Mouse (Mus musculus) liver, embryonic 15.5 days (tissue): ENCODE results near the gene Mms19. TPM values are rescaled to one million over a fixed set of nuclear protein-coding genes. Genes with fewer than 3 reads are reported as not detected.

Source experiments
- ATAC-seq: fragments of 200-750 bp; cut with Nextera tagmentation; 2 replicates; pipeline ENCODE4 v1.8.0; 2017; ENCODE audit warnings: moderate number of reproducible peaks, mild to moderate bottlenecking, moderate library complexity; ENCODE audit not compliant: insufficient read depth
- H3K27ac ChIP-seq: fragments of 300-500 bp; sonication (generic); replicated peaks from 2 replicates; pipeline ENCODE4 v1.5.1; 2015; ENCODE audit warnings: mild to moderate bottlenecking, inconsistent platforms
- H3K27me3 ChIP-seq: fragments of 300-500 bp; sonication (generic); 2 replicates; pipeline ENCODE4 v1.6.1; 2015; ENCODE audit warnings: mild to moderate bottlenecking, inconsistent platforms
- H3K36me3 ChIP-seq: fragments of 300-500 bp; sonication (generic); replicated peaks from 2 replicates; pipeline ENCODE4 v1.6.1; 2015; ENCODE audit warnings: moderate library complexity, mild to moderate bottlenecking, inconsistent platforms
- H3K4me1 ChIP-seq: fragments of 300-500 bp; sonication (generic); replicated peaks from 2 replicates; pipeline ENCODE4 v1.6.1; 2015; ENCODE audit warnings: inconsistent platforms
- H3K4me2 ChIP-seq: fragments of 300-500 bp; sonication (generic); 2 replicates; pipeline ENCODE4 v1.6.1; 2015; ENCODE audit warnings: moderate library complexity, mild to moderate bottlenecking, inconsistent platforms
- H3K4me3 ChIP-seq: fragments of 300-500 bp; sonication (generic); replicated peaks from 2 replicates; pipeline ENCODE4 v1.5.1; 2015; ENCODE audit warnings: mild to moderate bottlenecking, inconsistent platforms
- H3K9ac ChIP-seq: fragments of 300-500 bp; sonication (generic); 2 replicates; pipeline ENCODE4 v1.6.1; 2015; ENCODE audit warnings: moderate library complexity, mild to moderate bottlenecking, inconsistent platforms
- H3K9me3 ChIP-seq: fragments of 300-500 bp; sonication (generic); replicated peaks from 2 replicates; pipeline ENCODE4 v1.6.1; 2016; ENCODE audit warnings: inconsistent platforms
- WGBS: fragments of 180-500 bp; shearing (Covaris S2); methylation state at CpG from one replicate; pipeline ENCODE4 v1.1.7; 2015; ENCODE audit warnings: mixed read lengths; ENCODE audit not compliant: insufficient replicate concordance; 5-methylcytosine and 5-hydroxymethylcytosine counted together
- polyA plus RNA-seq: library from polyadenylated mRNA; unstranded; fragments of >200 nt; fragmentation: Nextera tagmentation; extraction: Ambion mirVana; gene quantifications from 2 replicates; pipeline ENCODE4 v1.2.1, GENCODE M21; 2015

Gene Mms19
- polyA plus RNA-seq, 1 experiment from 2014 or later, result 10.1 TPM

GRCm38 (mm10) chr19:41981595-41981927 is 604 bp upstream of the Mms19 start, which contains the start of gene Ubtd1:
Gene Ubtd1, plus strand, starts transcription at chr19:41981763.
- ATAC-seq, result no peak
- peak within 1 kb of the TSS; percentile 87 for H3K27ac ChIP-seq
- under 1% methylated on average over 33 of the region's 33 CpGs for WGBS
- H3K4me3 ChIP-seq, result peak within 1 kb of the TSS; percentile 94
- peaks cover 40% of the 10 kb centered on the region for H3K27me3 ChIP-seq
- H3K4me2 ChIP-seq, result peak within 1 kb of the TSS; percentile 97
- no peaks in the 10 kb centered on the region; the same call in 1 of the 2 replicates for H3K36me3 ChIP-seq
- no peaks in the 10 kb centered on the region for H3K9me3 ChIP-seq
- H3K4me1 ChIP-seq, result peaks cover 43% of the 10 kb centered on the region
- peak within 1 kb of the TSS; percentile 79 for H3K9ac ChIP-seq

DNA sequence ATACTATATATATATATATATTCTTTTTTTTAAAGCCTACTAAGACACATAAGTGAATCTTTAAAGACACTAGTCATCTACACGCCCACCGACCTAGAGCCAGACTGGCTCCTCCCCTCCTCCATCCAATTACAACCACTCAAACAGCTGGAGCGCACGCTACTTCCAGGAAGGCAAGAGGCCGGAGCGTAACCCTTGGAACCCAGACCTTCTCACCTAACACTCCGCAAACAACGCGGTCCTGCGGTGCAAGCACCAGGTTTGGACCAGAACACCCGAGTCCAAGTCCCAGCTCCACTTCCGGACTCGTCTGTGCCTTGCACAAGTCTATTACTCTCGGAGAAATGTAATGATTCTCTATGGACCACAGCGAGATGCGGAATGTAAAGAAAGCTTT is 537 bp downstream of the Mms19 start:
- no peak for ATAC-seq
- Histone ChIP-seq H3K9me3 (no peaks in the 10 kb centered on the region), H3K4me3 (peak overlapping the region; percentile 94), H3K9ac (peak overlapping the region; percentile 79), H3K36me3 (no peaks in the 10 kb centered on the region; the same call in 1 of the 2 replicates), H3K4me2 (peak overlapping the region; percentile 97), H3K27me3 (peaks cover 40% of the 10 kb centered on the region), H3K4me1 (peaks cover 44% of the 10 kb centered on the region), H3K27ac (peak overlapping the region; percentile 87)
- WGBS, result under 1% methylated on average over 16 of the region's 16 CpGs

DNA sequence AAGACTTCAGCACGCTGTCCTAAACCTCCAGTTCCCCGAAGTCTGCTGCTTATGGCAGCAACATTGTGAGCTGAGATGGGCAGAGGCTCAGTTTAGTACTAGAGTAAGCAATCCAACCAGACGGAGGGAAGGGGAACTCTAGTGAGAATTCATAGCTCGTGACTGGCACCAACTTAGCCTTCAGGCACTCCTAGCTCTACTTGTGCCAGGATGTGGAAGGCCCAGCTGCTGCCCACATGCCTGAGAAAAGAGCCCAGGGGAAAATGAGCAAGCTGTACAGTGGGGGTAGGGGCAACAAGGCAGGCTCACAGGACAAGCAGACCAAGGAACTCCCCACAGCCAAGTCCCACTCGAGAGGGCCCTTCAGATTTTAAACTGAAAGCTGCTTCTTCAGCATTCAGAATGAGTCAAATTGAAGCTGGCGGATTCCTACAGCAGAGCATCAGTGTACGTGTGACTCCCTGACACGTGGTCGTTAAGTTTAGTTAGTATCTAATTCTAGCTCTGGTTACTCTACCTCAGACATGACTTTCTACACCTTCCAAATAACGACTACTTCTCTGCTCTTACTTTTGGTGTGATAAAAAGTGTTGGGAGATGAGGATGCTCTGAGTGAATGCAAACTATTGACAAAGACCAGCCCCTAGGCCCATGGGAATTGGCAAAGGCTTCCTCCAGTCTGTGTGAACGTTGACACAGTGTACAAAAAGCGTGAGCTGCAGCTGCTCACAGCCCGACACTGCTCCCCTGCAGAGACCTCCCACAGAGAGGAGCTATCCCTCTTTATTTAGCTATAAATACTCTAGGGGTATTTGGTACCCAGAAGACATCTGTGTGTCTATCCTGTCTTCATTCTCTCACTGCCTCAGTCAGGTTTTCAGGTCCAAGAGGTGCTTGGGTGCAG is 6.8 kb downstream of the Mms19 start:
- Histone ChIP-seq H3K27me3 (no peaks in the 10 kb centered on the region), H3K9ac (no peak overlapping the region), H3K4me2 (no peak overlapping the region), H3K4me1 (peaks cover 9% of the 10 kb centered on the region), H3K4me3 (no peak overlapping the region), H3K27ac (no peak overlapping the region), H3K9me3 (no peaks in the 10 kb centered on the region), H3K36me3 (peaks cover 9% of the 10 kb centered on the region)
- 75% methylated on average over 13 of the region's 13 CpGs for WGBS
- ATAC-seq, result no peak

DNA sequence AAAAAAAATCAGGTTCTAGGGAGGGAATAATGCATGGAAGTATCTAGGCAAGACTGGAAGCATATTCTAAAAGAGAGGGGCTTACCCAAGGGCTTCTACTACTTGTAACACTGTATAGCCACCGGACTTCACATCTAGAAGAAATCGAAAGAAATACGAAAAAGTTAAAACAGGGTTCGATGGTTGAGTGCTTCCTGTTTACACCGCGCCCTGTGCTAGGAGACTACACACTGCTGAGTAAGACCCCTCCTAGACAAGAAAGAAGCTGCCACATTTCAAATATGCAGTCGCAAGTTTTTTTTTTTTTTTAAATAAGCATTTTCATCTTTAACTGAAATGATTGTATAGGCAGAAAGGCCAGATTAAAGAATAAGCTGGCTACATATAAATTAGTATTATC is 11.3 kb downstream of the Mms19 start:
- no peak for ATAC-seq
- H3K9me3 ChIP-seq, result no peaks in the 10 kb centered on the region
- H3K4me3 ChIP-seq, result no peak overlapping the region
- WGBS, result 83% methylated on average over 7 of the region's 7 CpGs
- H3K27ac ChIP-seq, result no peak overlapping the region
- H3K4me2 ChIP-seq, result no peak overlapping the region
- H3K4me1 ChIP-seq, result no peaks in the 10 kb centered on the region
- H3K9ac ChIP-seq, result no peak overlapping the region
- peaks cover 52% of the 10 kb centered on the region for H3K36me3 ChIP-seq
- H3K27me3 ChIP-seq, result no peaks in the 10 kb centered on the region

DNA sequence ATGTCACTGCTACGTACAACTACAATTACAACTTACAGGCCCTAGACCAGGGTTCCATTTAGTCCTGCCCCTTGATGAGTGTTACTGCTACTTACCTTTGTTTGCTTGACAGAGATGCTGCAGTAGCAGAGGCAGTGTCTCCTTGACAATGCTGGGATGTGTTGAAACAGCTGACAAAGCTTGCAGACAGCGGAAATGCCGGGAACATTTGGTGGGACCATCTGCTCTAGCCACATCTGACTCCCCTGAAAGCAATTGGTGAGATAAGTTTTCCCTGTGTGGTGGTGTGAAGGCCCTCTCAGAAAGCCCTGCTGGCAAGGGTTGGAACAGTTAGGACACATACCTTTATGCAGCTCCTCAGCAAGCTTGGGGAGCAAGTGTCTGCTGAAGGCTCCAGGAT is 27.4 kb downstream of the Mms19 start:
- no peak overlapping the region for H3K4me3 ChIP-seq
- no peak overlapping the region for H3K9ac ChIP-seq
- no peaks in the 10 kb centered on the region for H3K4me1 ChIP-seq
- no peak overlapping the region for H3K4me2 ChIP-seq
- ATAC-seq, result no peak
- H3K27me3 ChIP-seq, result no peaks in the 10 kb centered on the region
- H3K36me3 ChIP-seq, result peaks cover 99% of the 10 kb centered on the region
- whole genome bisulfite sequencing, result 87% methylated on average over 3 of the region's 3 CpGs
- H3K9me3 ChIP-seq, result no peaks in the 10 kb centered on the region
- H3K27ac ChIP-seq, result no peak overlapping the region

DNA sequence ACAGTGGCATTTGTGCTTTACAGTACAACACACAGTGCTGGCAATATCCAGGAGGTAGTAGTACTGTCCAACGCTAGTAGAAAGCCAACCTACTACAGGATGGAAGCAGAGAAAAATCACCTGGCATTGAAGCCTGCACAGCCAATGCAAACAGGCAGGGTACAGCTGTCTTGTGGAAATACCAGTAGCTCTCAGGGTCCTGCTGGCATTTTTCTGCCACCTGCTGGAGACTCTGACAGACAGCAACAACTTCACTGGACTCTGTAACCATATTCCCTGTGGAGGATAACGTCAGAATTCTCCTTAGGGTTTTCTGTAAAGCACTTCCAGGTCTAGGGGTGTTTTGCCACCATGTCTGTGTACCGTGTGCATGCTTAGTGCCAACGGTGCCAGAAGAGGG is 28.7 kb downstream of the Mms19 start:
- ATAC-seq, result no peak
- 72% methylated on average over 4 of the region's 4 CpGs for WGBS
- H3K4me3 ChIP-seq, result no peak overlapping the region
- no peak overlapping the region for H3K27ac ChIP-seq
- no peak overlapping the region for H3K4me2 ChIP-seq
- no peaks in the 10 kb centered on the region for H3K9me3 ChIP-seq
- H3K9ac ChIP-seq, result no peak overlapping the region
- H3K4me1 ChIP-seq, result no peaks in the 10 kb centered on the region
- peaks cover 100% of the 10 kb centered on the region for H3K36me3 ChIP-seq
- H3K27me3 ChIP-seq, result no peaks in the 10 kb centered on the region

GRCm38 (mm10) chr19:41943841-41944240 is 37.1 kb downstream of the Mms19 start:
- Histone ChIP-seq H3K27ac (no peak overlapping the region), H3K4me1 (no peaks in the 10 kb centered on the region), H3K4me3 (no peak overlapping the region), H3K9ac (no peak overlapping the region), H3K36me3 (peaks cover 96% of the 10 kb centered on the region), H3K4me2 (no peak overlapping the region), H3K9me3 (no peaks in the 10 kb centered on the region), H3K27me3 (no peaks in the 10 kb centered on the region)
- WGBS, result 71% methylated on average over 7 of the region's 7 CpGs
- ATAC-seq, result no peak

GRCm38 (mm10) chr19:41938539-41938938 is 42.4 kb downstream of the Mms19 start:
- H3K27me3 ChIP-seq, result no peaks in the 10 kb centered on the region
- 78% methylated on average over 5 of the region's 5 CpGs for WGBS
- no peak overlapping the region for H3K4me3 ChIP-seq
- no peak overlapping the region for H3K27ac ChIP-seq
- H3K4me1 ChIP-seq, result peaks cover 14% of the 10 kb centered on the region
- no peak overlapping the region for H3K4me2 ChIP-seq
- ATAC-seq, result no peak
- no peaks in the 10 kb centered on the region for H3K9me3 ChIP-seq
- H3K36me3 ChIP-seq, result peaks cover 65% of the 10 kb centered on the region
- H3K9ac ChIP-seq, result no peak overlapping the region

DNA sequence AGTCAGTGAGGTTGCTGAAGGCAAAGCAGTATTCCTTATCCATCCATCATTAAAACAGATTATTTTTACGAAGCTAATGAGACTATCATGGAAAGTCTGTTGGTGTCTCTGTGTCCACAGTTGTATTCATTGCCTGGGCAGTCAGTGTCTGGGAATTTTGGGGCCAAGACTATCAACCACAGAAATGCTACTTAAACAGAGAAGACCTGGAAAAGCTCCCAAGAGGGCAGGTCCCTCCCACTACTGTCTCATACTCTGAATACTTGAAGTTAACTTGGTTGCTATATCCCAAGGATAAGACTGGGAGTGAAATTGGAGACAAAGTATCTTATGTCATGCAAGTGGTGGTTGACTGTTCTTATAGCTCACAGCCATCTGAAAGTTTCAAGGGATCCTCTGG is 45.0 kb downstream of the Mms19 start:
- H3K9ac ChIP-seq, result no peak overlapping the region
- peaks cover 43% of the 10 kb centered on the region for H3K36me3 ChIP-seq
- H3K9me3 ChIP-seq, result no peaks in the 10 kb centered on the region
- no peak overlapping the region for H3K27ac ChIP-seq
- H3K4me2 ChIP-seq, result no peak overlapping the region
- ATAC-seq, result no peak
- no peak overlapping the region for H3K4me3 ChIP-seq
- no peaks in the 10 kb centered on the region for H3K27me3 ChIP-seq
- peaks cover 27% of the 10 kb centered on the region for H3K4me1 ChIP-seq
- WGBS, result 72% methylated on average over 1 of the region's 1 CpGs

GRCm38 (mm10) chr19:41934124-41934523 is 46.8 kb downstream of the Mms19 start:
- H3K27ac ChIP-seq, result peak overlapping the region; percentile 77
- H3K9ac ChIP-seq, result peak overlapping the region; percentile 80
- WGBS, result 18% methylated on average over 6 of the region's 6 CpGs

GRCm38 (mm10) chr19:41933179-41934086 is 47.5 kb downstream of the Mms19 start, which contains the start of the genes Exosc1 and Zdhhc16:
Gene Exosc1, minus strand, starts transcription at chr19:41933423.
Gene Zdhhc16, plus strand, starts transcription at chr19:41933480.
- Histone ChIP-seq H3K4me2 (peak within 1 kb of the TSS; percentile 84), H3K36me3 (peaks cover 39% of the 10 kb centered on the region), H3K27ac (peak within 1 kb of the TSS; percentile 77), H3K4me1 (peaks cover 27% of the 10 kb centered on the region), H3K4me3 (peak within 1 kb of the TSS; percentile 81), H3K27me3 (no peaks in the 10 kb centered on the region), H3K9me3 (no peaks in the 10 kb centered on the region), H3K9ac (peak within 1 kb of the TSS; percentile 80)
- ATAC-seq, result peak; percentile 99
- under 1% methylated on average over 47 of the region's 47 CpGs for WGBS

More at GRCm38 (mm10) chr19:41934124-41934523, 46.8 kb downstream of the Mms19 start:
- H3K4me2 ChIP-seq, result peak overlapping the region; percentile 84
- no peaks in the 10 kb centered on the region for H3K9me3 ChIP-seq
- H3K4me1 ChIP-seq, result peaks cover 27% of the 10 kb centered on the region
- peak overlapping the region; percentile 81 for H3K4me3 ChIP-seq
- no peak for ATAC-seq
- H3K27me3 ChIP-seq, result no peaks in the 10 kb centered on the region
- H3K36me3 ChIP-seq, result peaks cover 36% of the 10 kb centered on the region
